Mouse (Mus musculus): ENCODE data around the gene Olfr995. TPM values are rescaled to one million over a fixed set of nuclear protein-coding genes. Genes with fewer than 3 reads are reported as not detected.

Gene Olfr995
- polyA plus RNA-seq, 1 experiment from 2014 or later = not detected

Other genes with a start within 250 kb of the Olfr995 start
- gene Lrrc55, start 246.4 kb downstream of the Olfr995 start, polyA plus RNA-seq (2015; fragmentation: Nextera tagmentation; extraction: Ambion mirVana) = 3.4 and 4.0 TPM in 2 replicates
- not detected in 2 replicates for gene Olfr987, start 104.3 kb downstream of the Olfr995 start, polyA plus RNA-seq (2015; fragmentation: Nextera tagmentation; extraction: Ambion mirVana)
- gene Olfr988, start 80.4 kb downstream of the Olfr995 start, polyA plus RNA-seq (2015; fragmentation: Nextera tagmentation; extraction: Ambion mirVana) = not detected in 2 replicates
- gene Olfr992, start 34.2 kb downstream of the Olfr995 start, polyA plus RNA-seq (2015; fragmentation: Nextera tagmentation; extraction: Ambion mirVana) = not detected in 2 replicates
- gene Olfr993, start 28.8 kb downstream of the Olfr995 start, polyA plus RNA-seq (2015; fragmentation: Nextera tagmentation; extraction: Ambion mirVana) = not detected in 2 replicates
- gene Olfr994, start 7.2 kb downstream of the Olfr995 start, polyA plus RNA-seq (2015; fragmentation: Nextera tagmentation; extraction: Ambion mirVana) = not detected in 2 replicates
- gene 4833423E24Rik, start 75.4 kb upstream of the Olfr995 start, polyA plus RNA-seq (2015; fragmentation: Nextera tagmentation; extraction: Ambion mirVana) = 0.09 TPM in 1 of 2 replicates, not detected in the other
- not detected in 2 replicates for gene Olfr996, start 135.6 kb upstream of the Olfr995 start, polyA plus RNA-seq (2015; fragmentation: Nextera tagmentation; extraction: Ambion mirVana)
- gene Olfr998, start 145.3 kb upstream of the Olfr995 start, polyA plus RNA-seq (2015; fragmentation: Nextera tagmentation; extraction: Ambion mirVana) = not detected in 2 replicates
- gene Olfr1000, start 168.3 kb upstream of the Olfr995 start, polyA plus RNA-seq (2015; fragmentation: Nextera tagmentation; extraction: Ambion mirVana) = not detected in 2 replicates
- gene Olfr1002, start 207.1 kb upstream of the Olfr995 start, polyA plus RNA-seq (2015; fragmentation: Nextera tagmentation; extraction: Ambion mirVana) = not detected in 2 replicates
- gene Olfr154, start 220.8 kb upstream of the Olfr995 start, polyA plus RNA-seq (2015; fragmentation: Nextera tagmentation; extraction: Ambion mirVana) = not detected in 2 replicates
- not detected in 2 replicates for gene Olfr1006, start 235.1 kb upstream of the Olfr995 start, polyA plus RNA-seq (2015; fragmentation: Nextera tagmentation; extraction: Ambion mirVana)
- gene Olfr1008, start 245.8 kb upstream of the Olfr995 start, polyA plus RNA-seq (2015; fragmentation: Nextera tagmentation; extraction: Ambion mirVana) = not detected in 2 replicates

All from intestine, embryonic 16.5 days (tissue).